Mouse (Mus musculus) stomach, embryonic 14.5 days (tissue): ENCODE data around the gene Ctc1. TPM values are rescaled to one million over a fixed set of nuclear protein-coding genes. Genes with fewer than 3 reads are reported as not detected.
"Not testable (repeated sequence)": the region's sequence is repeated elsewhere in the genome, so short reads cannot be mapped to it uniquely, and the experiment has no call there.

Source experiments
- ATAC-seq: fragments of 200-750 bp; cut with Nextera tagmentation; 2 replicates; pipeline ENCODE4 v1.8.0; 2017; ENCODE audit warnings: low read depth, moderate TSS enrichment; ENCODE audit not compliant: insufficient number of reproducible peaks, insufficient read depth, low FRiP score
- H3K27ac ChIP-seq: fragments of 300-500 bp; sonication (generic); 2 replicates; pipeline ENCODE4 v1.5.1; 2014; ENCODE audit warnings: mild to moderate bottlenecking, low read length, moderate library complexity, mixed read lengths
- H3K27me3 ChIP-seq: fragments of 300-500 bp; sonication (generic); 2 replicates; pipeline ENCODE4 v1.6.1; 2014; ENCODE audit warnings: low read length, control low read depth, mixed read lengths; ENCODE audit not compliant: control insufficient read depth, insufficient read depth
- H3K36me3 ChIP-seq: fragments of 300-500 bp; sonication (generic); 2 replicates; pipeline ENCODE4 v1.6.1; 2014; ENCODE audit warnings: mild to moderate bottlenecking, control low read depth, low read length, moderate library complexity, mixed read lengths; ENCODE audit not compliant: control insufficient read depth, insufficient read depth
- H3K4me1 ChIP-seq: fragments of 300-500 bp; sonication (generic); 2 replicates; pipeline ENCODE4 v1.6.1; 2014; ENCODE audit warnings: low read length, control low read depth, mixed read lengths; ENCODE audit not compliant: control insufficient read depth, insufficient read depth
- H3K4me2 ChIP-seq: fragments of 300-500 bp; sonication (generic); replicated peaks from 2 replicates; pipeline ENCODE4 v1.6.1; 2014; ENCODE audit warnings: low read depth, low read length, control low read depth
- H3K4me3 ChIP-seq: fragments of 300-500 bp; sonication (generic); 2 replicates; pipeline ENCODE4 v1.5.1; 2014; ENCODE audit warnings: low read depth, low read length, control low read depth
- H3K9ac ChIP-seq: fragments of 300-500 bp; sonication (generic); replicated peaks from 2 replicates; pipeline ENCODE4 v1.6.1; 2014; ENCODE audit warnings: low read depth, mild to moderate bottlenecking, control low read depth, low read length, moderate library complexity, mixed read lengths
- H3K9me3 ChIP-seq: fragments of 300-500 bp; sonication (generic); 2 replicates; pipeline ENCODE4 v1.6.1; 2016; ENCODE audit warnings: low read depth, low read length, control low read depth; ENCODE audit not compliant: control insufficient read depth
- WGBS: fragments of 180-500 bp; shearing (Covaris S2); extraction: QIAGEN DNeasy Blood & Tissue Kit; methylation state at CpG from one replicate; pipeline ENCODE4 v1.1.7; 2014; 5-methylcytosine and 5-hydroxymethylcytosine counted together
- polyA plus RNA-seq: library from polyadenylated mRNA; unstranded; fragments of >200 nt; fragmentation: Nextera tagmentation; extraction: Ambion mirVana; gene quantifications from 2 replicates; pipeline ENCODE4 v1.2.1, GENCODE M21; 2014

The Ctc1 gene
- polyA plus RNA-seq, 1 experiment from 2014 or later: 47.3 TPM

- Histone ChIP-seq H3K4me2 (no peak overlapping the region), H3K9me3 (no peaks in the 10 kb centered on the region), H3K4me3 (no peak overlapping the region)
These were observed 5.0 kb upstream of the Ctc1 start for GRCm38 (mm10) chr11:69010400-69011323.

GRCm38 (mm10) chr11:69011445-69011844, 4.3 kb upstream of the Ctc1 start:
- Histone ChIP-seq H3K4me2 (peak overlapping the region; percentile 83), H3K9ac (peak overlapping the region; percentile 52; the same call in 1 of the 2 replicates), H3K4me3 (peak overlapping the region; percentile 50), H3K27ac (peak overlapping the region; percentile 90; the same call in 1 of the 2 replicates)
- H3K9me3 ChIP-seq, ATAC-seq, H3K4me1 ChIP-seq, H3K36me3 ChIP-seq, H3K27me3 ChIP-seq: not testable (repeated sequence)
- 67% methylated on average over 2 of the region's 2 CpGs for WGBS

More at GRCm38 (mm10) chr11:69010400-69011323, 5.0 kb upstream of the Ctc1 start:
- Histone ChIP-seq H3K4me1 (peaks cover 6% of the 10 kb centered on the region; the same call in 1 of the 2 replicates), H3K27ac (no peak overlapping the region), H3K9ac (no peak overlapping the region), H3K27me3 (no peaks in the 10 kb centered on the region), H3K36me3 (no peaks in the 10 kb centered on the region)
- ATAC-seq: no peak
- WGBS: 87% methylated on average over 15 of the region's 15 CpGs

GRCm38 (mm10) chr11:69012071-69012601, 3.6 kb upstream of the Ctc1 start:
- H3K27me3 ChIP-seq: no peaks in the 10 kb centered on the region
- WGBS: 2% methylated on average over 18 of the region's 18 CpGs
- peak overlapping the region; percentile 50 for H3K4me3 ChIP-seq
- H3K36me3 ChIP-seq: no peaks in the 10 kb centered on the region
- H3K9me3 ChIP-seq: no peaks in the 10 kb centered on the region
- H3K27ac ChIP-seq: peak overlapping the region; percentile 90
- H3K4me1 ChIP-seq: peaks cover 10% of the 10 kb centered on the region
- peak overlapping the region; percentile 52 for H3K9ac ChIP-seq
- ATAC-seq: peak; percentile 71
- peak overlapping the region; percentile 83 for H3K4me2 ChIP-seq

- Histone ChIP-seq H3K27me3 (no peaks in the 10 kb centered on the region), H3K36me3 (peaks cover 10% of the 10 kb centered on the region), H3K9me3 (no peaks in the 10 kb centered on the region), H3K4me2 (peak overlapping the region; percentile 80), H3K27ac (peak overlapping the region; percentile 86; the same call in 1 of the 2 replicates), H3K4me1 (peaks cover 5% of the 10 kb centered on the region; the same call in 1 of the 2 replicates), H3K4me3 (peak overlapping the region; percentile 55), H3K9ac (peak overlapping the region; percentile 69)
- ATAC-seq: no peak
- WGBS: 60% methylated on average over 3 of the region's 3 CpGs
These were observed 1.0 kb downstream of the Ctc1 start for GRCm38 (mm10) chr11:69016755-69017154.

GRCm38 (mm10) chr11:69020691-69021090, 5.0 kb downstream of the Ctc1 start:
- H3K27ac ChIP-seq: no peak overlapping the region
- peaks cover 5% of the 10 kb centered on the region; the same call in 1 of the 2 replicates for H3K4me1 ChIP-seq
- H3K27me3 ChIP-seq: no peaks in the 10 kb centered on the region
- H3K4me3 ChIP-seq: no peak overlapping the region
- H3K36me3 ChIP-seq: peaks cover 43% of the 10 kb centered on the region
- no peak overlapping the region for H3K4me2 ChIP-seq
- H3K9me3 ChIP-seq: no peaks in the 10 kb centered on the region
- no peak overlapping the region for H3K9ac ChIP-seq
- ATAC-seq: no peak

- Histone ChIP-seq H3K4me2 (no peak overlapping the region), H3K4me1 (no peaks in the 10 kb centered on the region), H3K4me3 (no peak overlapping the region), H3K27me3 (no peaks in the 10 kb centered on the region), H3K9ac (no peak overlapping the region), H3K27ac (no peak overlapping the region), H3K9me3 (no peaks in the 10 kb centered on the region), H3K36me3 (peaks cover 92% of the 10 kb centered on the region)
- ATAC-seq: no peak
- WGBS: 93% methylated on average over 3 of the region's 3 CpGs
These were observed 10.9 kb downstream of the Ctc1 start for GRCm38 (mm10) chr11:69026562-69026961.

GRCm38 (mm10) chr11:69028805-69029204, 13.1 kb downstream of the Ctc1 start:
- H3K27me3 ChIP-seq: no peaks in the 10 kb centered on the region
- no peak overlapping the region for H3K4me2 ChIP-seq
- no peak overlapping the region for H3K9ac ChIP-seq
- H3K4me3 ChIP-seq: no peak overlapping the region
- H3K27ac ChIP-seq: no peak overlapping the region
- WGBS: 75% methylated on average over 2 of the region's 2 CpGs
- H3K36me3 ChIP-seq: peaks cover 93% of the 10 kb centered on the region
- H3K4me1 ChIP-seq: no peaks in the 10 kb centered on the region
- H3K9me3 ChIP-seq: no peaks in the 10 kb centered on the region
- ATAC-seq: no peak

- peaks cover 63% of the 10 kb centered on the region for H3K36me3 ChIP-seq
- H3K4me1 ChIP-seq: peaks cover 20% of the 10 kb centered on the region; the same call in 1 of the 2 replicates
- no peak overlapping the region for H3K9ac ChIP-seq
- no peak overlapping the region for H3K4me2 ChIP-seq
- H3K4me3 ChIP-seq: no peak overlapping the region
- no peaks in the 10 kb centered on the region for H3K9me3 ChIP-seq
- no peaks in the 10 kb centered on the region for H3K27me3 ChIP-seq
- H3K27ac ChIP-seq: no peak overlapping the region
- WGBS: 74% methylated on average over 9 of the region's 9 CpGs
- ATAC-seq: no peak
These were observed 17.8 kb downstream of the Ctc1 start for GRCm38 (mm10) chr11:69033552-69033951.
